Mouse (Mus musculus) CH12.LX (cell line): ENCODE measurements at regions not wholly inside any gene's neighbourhood (a gene's known extent, or its start where the extent isn't known, plus 50 kb on each side); places are given as distances from the start of the nearest gene placed in this dataset.

Experiments
- CTCF ChIP-seq, 2 experiments: IDR thresholded peaks in 1 of 2; conservative IDR thresholded peaks in 1 of 2; 2 replicates each; pipeline ENCODE4 v1.5.1; 2011 to 2012; ENCODE audit warnings: low read depth in 2 of 2, low read length in 2 of 2, improper control_type of control experiment in 1 of 2, inconsistent platforms in 1 of 2, mild to moderate bottlenecking in 1 of 2, moderate library complexity in 1 of 2
- GABPA ChIP-seq: IDR thresholded peaks from 2 replicates; pipeline ENCODE4 v1.6.1; 2012; ENCODE audit warnings: low read depth, low read length, improper control_type of control experiment, inconsistent platforms; ENCODE audit not compliant: insufficient replicate concordance
- MAZ ChIP-seq: IDR thresholded peaks from 2 replicates; pipeline ENCODE4 v1.6.1; 2012; ENCODE audit warnings: low read depth, mild to moderate bottlenecking, inconsistent platforms, low read length, improper control_type of control experiment, moderate library complexity
- NELFE ChIP-seq: IDR thresholded peaks from 2 replicates; pipeline ENCODE4 v1.6.1; 2011; ENCODE audit warnings: low read depth, low read length, improper control_type of control experiment
- POLR2A ChIP-seq: IDR thresholded peaks from 2 replicates; pipeline ENCODE4 v1.6.1; 2011; ENCODE audit warnings: low read depth, mild to moderate bottlenecking, improper control_type of control experiment, low read length
- RAD21 ChIP-seq: IDR thresholded peaks from 2 replicates; pipeline ENCODE4 v1.6.1; 2011; ENCODE audit warnings: low read depth, mild to moderate bottlenecking, low read length, improper control_type of control experiment, moderate library complexity
- TCF12 ChIP-seq: IDR thresholded peaks from 2 replicates; pipeline ENCODE4 v1.6.1; 2014; ENCODE audit warnings: low read depth, mild to moderate bottlenecking, inconsistent platforms, low read length, improper control_type of control experiment
- USF2 ChIP-seq: conservative IDR thresholded peaks from 2 replicates; pipeline ENCODE4 v1.6.1; 2011; ENCODE audit warnings: low read depth, low read length, improper control_type of control experiment
- ZNF384 ChIP-seq: IDR thresholded peaks from 2 replicates; pipeline ENCODE4 v1.6.1; 2012; ENCODE audit warnings: low read depth, low read length, improper control_type of control experiment, inconsistent platforms

- no peak for TF ChIP-seq RAD21
- TF ChIP-seq MAZ, result no peak
- no peak for TF ChIP-seq CTCF (conservative IDR thresholded peaks at IDR 0.05 in 1 of 2, IDR thresholded peaks at IDR 0.05 in 1 of 2; ENCODE audit: low read depth in 2 of 2, low read length in 2 of 2)
- TF ChIP-seq GABPA, result no peak
- TF ChIP-seq NELFE, result no peak
- TF ChIP-seq ZNF384, result no peak
- TF ChIP-seq USF2, result no peak
- TF ChIP-seq TCF12, result no peak
- no peak for TF ChIP-seq POLR2A
These were observed 164.1 kb upstream of the Fat4 start for GRCm38 (mm10) chr3:38722606-38723005.
